Mouse (Mus musculus) olfactory bulb, adult 2 months (tissue): Measurements from ENCODE around the gene Nit2. TPM values are rescaled to one million over a fixed set of nuclear protein-coding genes. Genes with fewer than 3 reads are reported as not detected.
"Not testable (repeated sequence)": the region's sequence is repeated elsewhere in the genome, so short reads cannot be mapped to it uniquely, and the experiment has no call there.

Source experiments
- H3K27ac ChIP-seq: fragments of 200-500 bp; 2 replicates; pipeline ENCODE4 v1.5.1; 2012; ENCODE audit warnings: low read depth, low read length; ENCODE audit not compliant: insufficient read depth
- H3K4me1 ChIP-seq: fragments of 200-500 bp; 2 replicates; pipeline ENCODE4 v1.6.1; 2012; ENCODE audit warnings: low read length; ENCODE audit not compliant: control insufficient read depth, insufficient read depth
- H3K4me3 ChIP-seq: fragments of 200-500 bp; 2 replicates; pipeline ENCODE4 v1.5.1; 2012; ENCODE audit warnings: mild to moderate bottlenecking, low read depth, low read length, moderate library complexity; ENCODE audit not compliant: insufficient read depth
- CTCF ChIP-seq: fragments of 200-500 bp; IDR thresholded peaks from 2 replicates; pipeline ENCODE4 v1.5.1; 2012; ENCODE audit warnings: low read depth, mild to moderate bottlenecking, low read length, moderate library complexity; ENCODE audit not compliant: insufficient read depth
- POLR2A ChIP-seq: fragments of 200-500 bp; IDR thresholded peaks from 2 replicates; pipeline ENCODE4 v1.6.1; 2012; ENCODE audit warnings: mild to moderate bottlenecking, low read depth, low read length, moderate library complexity; ENCODE audit not compliant: insufficient read depth
- WGBS: fragments of 180-500 bp; shearing (Covaris S2); methylation state at CpG from one replicate; pipeline ENCODE4 v1.1.7; 2018; 5-methylcytosine and 5-hydroxymethylcytosine counted together
- polyA plus RNA-seq: library from polyadenylated mRNA; stranded (reverse); fragments of >200 nt; gene quantifications from 2 replicates; pipeline ENCODE4 v1.2.4, GENCODE M21; 2012; ENCODE audit warnings: low replicate concordance; ENCODE audit not compliant: missing spikeins, insufficient read depth, insufficient read length

The Nit2 gene
- polyA plus RNA-seq, 1 experiment = not detected

GRCm38 (mm10) chr16:57186618-57187017 is 19.5 kb upstream of the Nit2 start:
- TF ChIP-seq CTCF = no peak
- TF ChIP-seq POLR2A = no peak
- Histone ChIP-seq H3K4me3 (no peak overlapping the region), H3K4me1 (no peaks in the 10 kb centered on the region), H3K27ac (no peak overlapping the region)
- WGBS = 96% methylated on average over 4 of the region's 4 CpGs

- no peak overlapping the region for H3K4me3 ChIP-seq
- TF ChIP-seq CTCF = no peak
- 92% methylated on average over 5 of the region's 5 CpGs for WGBS
These were observed 14.9 kb upstream of the Nit2 start for GRCm38 (mm10) chr16:57182037-57182436.

GRCm38 (mm10) chr16:57181180-57181579 is 14.0 kb upstream of the Nit2 start:
- WGBS = 83% methylated on average over 11 of the region's 11 CpGs
- no peak overlapping the region for H3K27ac ChIP-seq
- no peak overlapping the region for H3K4me3 ChIP-seq
- TF ChIP-seq CTCF (no peak), POLR2A (no peak)
- H3K4me1 ChIP-seq = no peaks in the 10 kb centered on the region

More at GRCm38 (mm10) chr16:57182037-57182436, 14.9 kb upstream of the Nit2 start:
- Histone ChIP-seq H3K4me1 (no peaks in the 10 kb centered on the region), H3K27ac (no peak overlapping the region)

GRCm38 (mm10) chr16:57177664-57178063 is 10.5 kb upstream of the Nit2 start:
- no peak for TF ChIP-seq POLR2A
- TF ChIP-seq CTCF = no peak
- no peaks in the 10 kb centered on the region for H3K4me1 ChIP-seq
- H3K27ac ChIP-seq = no peak overlapping the region
- WGBS = 90% methylated on average over 10 of the region's 10 CpGs
- H3K4me3 ChIP-seq = no peak overlapping the region

- no peak for TF ChIP-seq CTCF
- TF ChIP-seq POLR2A = no peak
- no peaks in the 10 kb centered on the region for H3K4me1 ChIP-seq
- no peak overlapping the region for H3K27ac ChIP-seq
- H3K4me3 ChIP-seq = no peak overlapping the region
- WGBS = 70% methylated on average over 2 of the region's 2 CpGs
These were observed 10.1 kb upstream of the Nit2 start for GRCm38 (mm10) chr16:57177254-57177653.

GRCm38 (mm10) chr16:57176276-57176675 is 9.1 kb upstream of the Nit2 start:
- TF ChIP-seq POLR2A (no peak), CTCF (no peak)
- Histone ChIP-seq H3K4me3 (no peak overlapping the region), H3K27ac (no peak overlapping the region), H3K4me1 (no peaks in the 10 kb centered on the region)
- WGBS = 68% methylated on average over 7 of the region's 7 CpGs

DNA sequence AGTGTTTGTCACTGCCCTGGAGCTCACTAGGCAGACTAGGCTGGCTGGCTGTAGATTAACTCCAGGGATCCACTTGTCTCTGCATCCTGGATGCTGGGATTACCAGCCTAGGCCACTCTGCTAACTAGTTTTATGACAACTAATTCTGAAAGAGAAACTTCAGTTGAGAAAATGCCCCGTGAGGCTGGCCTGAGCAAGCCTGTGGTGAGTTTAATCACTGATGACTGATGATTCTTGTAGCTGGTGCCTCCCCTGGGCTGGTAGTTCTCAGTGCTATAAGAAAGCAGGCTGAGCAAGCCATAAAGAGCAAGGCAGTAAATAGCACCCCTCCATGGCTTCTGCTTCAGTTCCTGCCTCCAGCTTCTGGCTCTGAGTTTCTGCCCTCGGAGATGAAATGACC is 8.6 kb upstream of the Nit2 start:
- WGBS = 84% methylated on average over 2 of the region's 2 CpGs
- no peak overlapping the region for H3K27ac ChIP-seq
- TF ChIP-seq CTCF = no peak
- no peak for TF ChIP-seq POLR2A
- no peaks in the 10 kb centered on the region for H3K4me1 ChIP-seq
- no peak overlapping the region for H3K4me3 ChIP-seq

GRCm38 (mm10) chr16:57174480-57174879 is 7.3 kb upstream of the Nit2 start:
- not testable (repeated sequence) for H3K4me3 ChIP-seq, H3K27ac ChIP-seq, H3K4me1 ChIP-seq

DNA sequence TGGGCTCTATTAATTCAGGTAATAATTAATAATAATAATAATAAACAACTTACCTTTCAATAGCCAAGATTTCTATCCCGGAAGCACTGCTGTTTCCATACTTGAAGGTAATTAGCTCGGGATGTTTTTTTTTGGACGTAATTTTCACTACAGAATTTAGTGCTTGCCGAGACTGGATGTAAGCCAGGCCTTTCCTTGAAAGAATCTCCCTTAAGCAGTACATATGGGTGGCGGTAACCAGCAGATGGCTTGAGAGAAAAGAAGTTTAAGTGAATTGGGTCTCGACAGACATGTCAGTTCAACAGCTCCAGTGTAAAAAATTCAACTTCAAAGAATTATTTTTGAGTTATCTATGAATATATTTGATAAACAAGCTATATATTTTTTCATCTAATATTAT is 4.4 kb upstream of the Nit2 start:
- no peak overlapping the region for H3K4me3 ChIP-seq
- 79% methylated on average over 6 of the region's 6 CpGs for WGBS
- no peak overlapping the region for H3K27ac ChIP-seq
- TF ChIP-seq CTCF (no peak), POLR2A (no peak)
- no peaks in the 10 kb centered on the region for H3K4me1 ChIP-seq

- Histone ChIP-seq H3K4me1 (no peaks in the 10 kb centered on the region), H3K4me3 (no peak overlapping the region), H3K27ac (no peak overlapping the region)
- WGBS = 91% methylated on average over 8 of the region's 8 CpGs
- TF ChIP-seq POLR2A = no peak
- no peak for TF ChIP-seq CTCF
These were observed 4.0 kb upstream of the Nit2 start for GRCm38 (mm10) chr16:57171161-57171560.
